Mouse (Mus musculus) megakaryocyte, adult 5-6 weeks (primary cell): ENCODE results near the gene Trove2. TPM values are rescaled to one million over a fixed set of nuclear protein-coding genes. Genes with fewer than 3 reads are reported as not detected.
A peak's percentile ranks its signal among the peaks of the same experiment; 100 is the strongest.
"Not testable (repeated sequence)": the region's sequence is repeated elsewhere in the genome, so short reads cannot be mapped to it uniquely, and the experiment has no call there.

Source experiments
- ATAC-seq: 2 replicates; pipeline ENCODE4 v1.8.0; 2016; ENCODE audit warnings: mild to moderate bottlenecking, inconsistent platforms; ENCODE audit not compliant: poor library complexity, severe bottlenecking
- total RNA-seq, 2 experiments: library from RNA; stranded (forward) in 1 of 2; stranded (reverse) in 1 of 2; fragments of 153-499, 151-499 nt in 1 of 2; fragments of 221-1000, 200-1000 nt in 1 of 2; gene quantifications; 2 replicates each; pipeline versions ENCODE4 v1.2.3 to v1.2.4; 2015 to 2017

Trove2 gene
- total RNA-seq, 2 experiments from 2014 or later: 1.0 to 1.8 TPM

DNA sequence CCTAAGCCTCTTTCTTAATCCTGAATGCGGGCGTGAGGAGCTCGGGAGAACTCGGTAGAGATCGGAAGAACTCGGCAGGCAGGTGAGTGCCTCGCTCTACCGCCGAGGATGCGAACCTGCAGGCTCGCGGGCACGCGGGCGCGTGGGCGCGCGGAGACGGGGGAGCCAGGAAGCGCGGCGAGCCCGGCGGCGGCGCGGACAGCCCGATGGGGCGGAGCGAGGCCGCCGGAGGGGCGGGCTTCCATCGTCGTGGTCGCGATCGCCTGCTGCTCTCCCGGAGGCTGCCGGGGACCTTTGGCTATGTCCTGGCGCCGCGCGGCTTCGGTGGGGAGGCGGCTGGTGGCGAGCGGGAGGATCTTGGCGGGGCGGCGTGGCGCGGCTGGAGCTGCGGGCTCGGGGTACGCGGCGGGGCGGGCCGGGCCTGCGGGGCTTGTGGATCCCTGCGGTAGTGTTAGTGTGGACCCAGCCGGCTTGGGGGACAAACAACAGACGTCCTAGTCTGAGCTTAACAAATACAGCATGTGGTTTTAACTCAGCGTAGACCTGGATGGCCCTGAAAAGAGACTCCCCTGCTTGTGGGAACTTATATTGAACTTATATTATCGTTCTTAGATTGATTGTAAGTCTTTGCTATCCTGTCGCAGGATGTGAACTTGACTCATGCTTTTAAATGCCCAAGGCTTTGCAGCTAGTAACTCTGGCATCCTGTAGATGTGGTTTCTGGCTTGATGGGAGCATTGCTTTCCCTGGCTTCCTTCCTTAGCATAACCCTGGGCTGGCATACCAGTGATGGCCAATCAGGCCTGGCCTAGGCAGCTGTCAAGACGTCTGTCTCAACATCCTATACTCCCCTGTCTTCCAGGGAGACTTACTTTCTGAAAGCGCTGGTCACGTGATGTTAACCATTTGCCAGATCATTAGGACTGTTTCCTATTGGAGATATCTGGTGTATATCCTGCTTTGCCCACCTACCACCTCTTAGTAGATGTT, 37.2 kb downstream of the Trove2 start:
- peak; percentile 92 for ATAC-seq

DNA sequence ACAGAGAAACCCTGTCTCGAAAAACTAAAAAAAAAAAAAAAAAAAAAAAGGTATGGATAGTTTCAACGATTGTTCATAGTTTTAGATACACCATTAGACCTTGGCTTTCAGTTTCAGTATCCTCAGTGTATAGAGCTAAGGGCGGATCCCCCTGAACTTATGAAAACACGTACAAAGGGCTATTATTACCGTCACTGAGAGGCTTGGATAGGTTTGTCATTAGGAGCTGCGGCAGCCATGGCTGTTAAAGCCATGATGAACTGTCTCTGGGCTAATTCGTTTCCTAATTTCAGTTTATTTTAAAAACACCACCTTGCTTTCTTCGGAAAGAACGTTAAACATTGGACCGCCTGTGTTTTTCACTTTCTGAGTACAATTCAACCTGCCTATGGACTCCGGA, 38.1 kb downstream of the Trove2 start:
- peak; percentile 31 for ATAC-seq

DNA sequence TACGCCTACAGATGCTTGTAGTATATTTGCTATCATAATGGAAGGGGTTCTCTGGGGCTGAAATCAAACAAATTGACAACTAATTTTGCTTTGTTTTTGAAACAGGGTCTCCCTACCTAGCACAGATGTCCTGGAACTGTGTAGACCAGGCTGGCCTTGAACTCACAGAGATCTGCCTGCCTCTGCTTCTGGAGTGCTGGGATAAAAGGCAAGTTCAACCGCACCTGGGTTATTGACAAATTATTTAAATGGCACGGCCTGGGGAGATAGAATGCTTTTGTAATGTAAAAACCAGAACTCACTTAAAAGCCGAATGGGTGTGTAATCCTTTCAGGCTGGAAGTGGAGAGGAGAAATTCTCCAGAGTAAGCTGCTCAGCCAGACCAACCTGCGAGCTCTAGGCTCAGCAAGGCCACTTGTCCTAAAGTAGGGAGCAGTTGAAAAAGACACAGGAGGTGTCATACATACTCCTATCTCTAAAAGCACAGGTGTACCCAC, 42.9 kb downstream of the Trove2 start:
- ATAC-seq: no peak

DNA sequence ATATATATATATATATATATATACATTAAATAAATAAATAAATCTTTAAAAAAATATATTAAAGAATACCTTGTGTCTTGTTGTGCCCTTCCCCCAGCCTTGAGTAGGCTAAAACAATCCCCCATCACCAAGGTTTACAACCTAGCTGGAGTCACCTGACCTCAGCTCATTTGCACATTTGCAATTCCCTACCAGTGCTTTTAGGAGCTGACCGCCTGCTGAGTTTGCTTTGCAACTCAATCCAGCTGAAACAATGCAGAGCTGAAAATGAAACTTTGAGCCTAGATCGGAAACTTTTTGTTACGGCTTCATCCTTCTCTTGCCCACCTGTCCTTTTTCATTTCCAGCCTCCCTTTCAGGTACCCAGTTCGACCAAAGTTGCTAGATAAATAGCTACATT, 45.2 kb downstream of the Trove2 start:
- no peak for ATAC-seq

DNA sequence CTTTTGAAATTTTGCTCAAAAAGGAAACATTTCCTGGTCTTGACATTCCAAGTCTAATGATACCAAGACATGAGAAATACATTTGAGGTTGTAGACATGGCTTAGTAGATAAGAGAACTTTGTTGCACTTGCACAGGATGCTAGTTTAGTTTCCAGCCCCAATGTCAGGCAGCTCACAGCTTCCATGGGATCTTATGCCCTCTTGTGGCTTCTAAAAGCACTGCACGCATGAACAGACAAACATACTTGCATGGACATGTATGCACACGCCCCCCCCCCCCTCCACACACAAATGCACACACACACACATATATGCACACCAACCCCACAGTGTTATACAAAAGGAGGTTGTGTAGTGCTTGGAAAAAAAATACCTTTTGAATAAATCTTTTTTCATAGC, 46.0 kb downstream of the Trove2 start:
- ATAC-seq: peak; percentile 98

DNA sequence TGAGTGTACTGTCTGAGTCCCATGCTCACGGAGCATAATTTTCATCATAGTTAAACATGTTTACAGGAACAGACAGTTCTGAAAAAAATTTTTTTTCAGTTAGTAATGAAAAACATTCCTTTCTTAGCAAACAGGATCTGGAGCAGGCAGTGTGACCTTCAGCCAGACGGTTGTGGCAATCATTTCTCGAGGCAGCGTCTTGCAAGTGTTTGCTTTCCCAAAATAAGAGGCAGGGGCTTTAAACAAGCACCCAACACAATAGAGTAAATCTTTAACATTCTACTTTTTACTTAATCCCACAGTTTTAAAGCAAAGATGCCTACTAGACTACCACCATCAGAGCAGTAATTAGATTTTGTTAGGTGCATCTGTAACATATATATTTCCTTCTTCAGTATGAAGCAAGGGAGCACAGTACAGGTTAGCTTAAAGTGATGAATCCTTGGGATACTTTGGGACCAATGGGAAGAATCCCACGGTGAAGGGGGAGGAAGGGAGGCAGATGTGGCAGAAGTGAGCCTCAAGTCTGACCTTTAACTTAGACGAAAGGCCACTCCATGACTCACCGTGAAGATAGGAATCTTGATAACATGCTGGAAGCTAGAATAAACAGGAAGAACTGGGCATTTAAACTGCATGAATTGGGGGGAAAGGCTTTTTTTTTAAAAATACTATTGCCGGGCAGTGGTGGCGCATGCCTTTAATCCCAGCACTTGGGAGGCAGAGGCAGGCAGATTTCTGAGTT, 49.0 kb downstream of the Trove2 start:
- ATAC-seq: no peak

DNA sequence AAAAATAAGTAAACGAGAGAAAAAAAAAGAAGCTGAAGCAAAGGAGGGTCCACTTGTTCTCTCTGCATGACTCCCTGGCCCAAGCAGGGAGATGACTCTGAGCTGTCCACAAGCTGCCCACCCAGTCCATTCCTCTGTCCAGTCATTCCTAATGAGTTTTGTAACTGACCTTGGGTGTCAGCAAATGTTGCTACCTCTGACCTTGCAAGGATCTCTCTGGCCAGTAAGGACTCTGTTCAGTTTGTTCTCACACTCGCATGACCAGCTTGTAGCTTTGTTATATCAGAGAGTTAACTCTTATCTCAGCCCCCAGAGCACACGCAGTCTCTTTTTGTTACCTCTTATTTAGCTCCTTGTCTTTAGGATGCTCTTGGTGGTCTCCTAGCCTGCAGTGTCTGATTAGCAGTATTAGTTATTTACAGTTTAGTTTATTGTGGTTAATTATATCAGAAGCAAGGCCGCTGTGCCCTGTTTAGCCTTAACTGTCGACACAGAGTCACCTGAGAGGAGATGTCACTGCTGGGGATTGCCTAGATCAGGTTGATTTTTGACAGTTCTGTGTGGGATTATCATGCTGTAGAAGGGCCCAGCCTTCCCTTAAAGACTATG, 52.3 kb downstream of the Trove2 start:
- no peak for ATAC-seq

DNA sequence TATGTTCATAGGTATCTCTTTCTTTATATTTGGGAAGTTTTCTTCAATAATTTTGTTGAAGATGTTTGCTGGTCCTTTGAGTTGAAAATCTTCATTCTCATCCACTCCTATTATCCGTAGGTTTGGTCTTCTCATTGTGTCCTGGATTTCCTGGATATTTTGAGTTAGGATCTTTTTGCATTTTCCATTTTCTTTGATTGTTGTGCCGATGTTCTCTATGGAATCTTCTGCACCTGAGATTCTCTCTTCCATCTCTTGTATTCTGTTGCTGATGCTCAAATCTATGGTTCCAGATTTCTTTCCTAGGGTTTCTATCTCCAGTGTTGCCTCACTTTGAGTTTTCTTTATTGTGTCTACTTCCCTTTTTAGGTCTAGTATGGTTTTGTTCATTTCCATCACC, 60.8 kb downstream of the Trove2 start, which contains the start of gene Glrx2:
Glrx2 (plus strand) TSS at position 301 of the 400 bp plus-strand sequence.
- ATAC-seq: not testable (repeated sequence)

DNA sequence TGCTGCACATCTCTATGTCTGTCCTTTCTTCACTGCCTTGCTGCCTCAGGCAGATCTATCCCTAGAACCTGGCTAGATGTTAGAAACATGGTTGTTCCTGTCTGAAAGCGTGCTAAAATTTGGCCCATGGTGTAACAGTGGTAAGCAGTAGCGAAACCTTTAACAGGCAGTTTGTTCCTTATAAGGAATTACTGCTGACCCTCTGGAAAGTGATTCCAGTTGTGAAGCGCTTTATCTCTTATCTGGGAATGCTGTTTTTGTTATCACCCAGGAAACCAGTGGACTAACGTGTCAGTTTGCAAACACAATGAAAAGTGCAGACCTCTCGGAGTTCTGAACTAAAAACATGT, 66.3 kb downstream of the Trove2 start:
- peak; percentile 65 for ATAC-seq

DNA sequence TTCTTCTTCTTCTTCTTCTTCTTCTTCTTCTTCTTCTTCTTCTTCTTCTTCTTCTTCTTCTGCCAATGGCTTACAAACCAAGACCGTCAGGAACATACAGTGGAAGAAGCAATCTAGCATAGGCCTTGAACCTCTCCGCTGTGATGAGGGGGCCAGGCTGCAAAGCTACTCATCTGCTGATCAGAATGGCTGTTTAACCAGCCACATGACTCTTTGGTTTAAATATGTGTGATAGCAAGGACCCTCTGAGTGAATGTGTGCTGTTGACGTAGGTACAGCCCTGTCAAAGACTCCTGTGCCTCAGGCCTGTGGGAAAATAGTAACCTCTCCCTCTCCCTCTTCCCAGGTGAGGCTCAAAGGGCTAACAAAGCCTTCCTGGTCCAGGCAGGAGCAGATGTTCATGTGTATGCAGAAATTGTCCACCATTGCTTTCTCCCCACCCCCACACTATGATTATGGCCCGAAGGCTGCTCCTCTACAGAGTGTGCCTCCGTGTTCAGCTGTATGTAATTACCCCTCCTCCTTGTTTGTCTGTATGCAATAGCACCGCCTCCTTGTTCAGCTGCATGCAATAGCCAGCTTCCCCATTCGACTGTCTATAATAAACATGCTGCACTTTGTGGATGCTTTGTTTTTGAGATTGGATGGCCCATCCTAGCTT, 66.8 kb downstream of the Trove2 start:
- peak; percentile 97 for ATAC-seq

DNA sequence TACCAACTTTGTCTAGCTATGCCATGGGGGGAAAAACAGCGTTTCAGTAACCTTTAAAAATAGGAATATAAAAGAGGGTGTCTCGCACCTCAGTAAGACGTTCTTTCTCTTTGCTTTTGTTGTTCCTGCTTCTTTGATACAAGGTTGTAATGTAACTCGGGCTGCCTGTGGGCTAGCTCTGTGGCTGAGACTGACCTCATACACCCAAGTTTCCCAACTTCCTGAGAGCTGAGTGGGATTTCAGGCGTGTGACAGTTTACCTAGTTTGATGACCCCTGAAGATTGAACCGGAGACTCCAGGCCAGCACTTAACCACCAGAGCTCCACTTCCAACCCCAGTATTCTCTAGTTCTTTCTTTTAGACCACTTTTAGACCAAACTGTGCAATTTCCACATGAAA, 68.5 kb downstream of the Trove2 start:
- peak; percentile 59 for ATAC-seq

DNA sequence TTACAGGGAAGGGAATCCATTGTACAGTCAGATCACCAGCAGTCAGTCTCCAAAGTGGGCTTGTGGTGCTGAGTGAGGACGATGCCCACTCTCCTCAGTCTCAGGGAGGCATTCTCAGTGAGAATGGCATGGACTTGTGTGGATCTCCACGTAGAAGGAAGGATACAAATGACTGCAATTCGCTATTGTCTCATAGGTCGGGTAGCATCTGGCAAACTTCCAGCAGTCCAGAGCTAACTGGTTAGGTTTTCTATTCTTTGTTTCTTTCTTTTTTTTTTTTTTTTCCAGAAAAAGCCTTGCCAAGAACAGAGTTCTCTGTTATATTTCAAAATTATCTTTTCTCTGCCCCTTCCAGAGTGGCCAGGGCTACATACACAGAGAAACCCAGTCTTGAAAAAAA, 69.9 kb downstream of the Trove2 start:
- ATAC-seq: no peak

DNA sequence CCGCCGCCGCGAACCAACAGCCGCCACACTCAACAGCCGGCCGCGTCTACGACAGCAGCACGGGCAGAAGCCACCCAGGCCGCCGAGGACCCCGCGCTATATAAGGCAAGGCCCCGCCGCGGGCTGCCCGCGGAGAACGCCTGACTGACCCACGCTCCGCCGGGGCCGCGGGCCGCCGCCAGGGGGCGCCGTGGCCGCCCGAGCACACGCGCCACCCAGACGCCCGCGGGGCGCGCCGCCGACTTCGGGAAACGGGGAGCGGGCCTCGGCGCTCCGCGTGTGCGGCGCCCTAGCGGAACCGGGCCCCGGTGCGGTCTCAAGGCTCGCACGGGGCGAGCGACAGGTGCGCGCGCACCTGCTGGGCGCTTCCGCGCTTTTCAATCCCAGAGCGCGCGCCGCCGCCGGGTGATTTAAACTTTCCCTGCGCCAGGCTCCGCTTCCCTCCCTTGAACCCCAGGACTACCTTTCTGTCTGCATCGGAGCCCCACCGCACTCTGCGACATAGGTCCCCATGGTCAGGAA, 74.1 kb downstream of the Trove2 start, which contains the start of gene Cdc73:
Cdc73 (minus strand) TSS at position 153 of the 522 bp plus-strand sequence.
- peak; percentile 93 for ATAC-seq

DNA sequence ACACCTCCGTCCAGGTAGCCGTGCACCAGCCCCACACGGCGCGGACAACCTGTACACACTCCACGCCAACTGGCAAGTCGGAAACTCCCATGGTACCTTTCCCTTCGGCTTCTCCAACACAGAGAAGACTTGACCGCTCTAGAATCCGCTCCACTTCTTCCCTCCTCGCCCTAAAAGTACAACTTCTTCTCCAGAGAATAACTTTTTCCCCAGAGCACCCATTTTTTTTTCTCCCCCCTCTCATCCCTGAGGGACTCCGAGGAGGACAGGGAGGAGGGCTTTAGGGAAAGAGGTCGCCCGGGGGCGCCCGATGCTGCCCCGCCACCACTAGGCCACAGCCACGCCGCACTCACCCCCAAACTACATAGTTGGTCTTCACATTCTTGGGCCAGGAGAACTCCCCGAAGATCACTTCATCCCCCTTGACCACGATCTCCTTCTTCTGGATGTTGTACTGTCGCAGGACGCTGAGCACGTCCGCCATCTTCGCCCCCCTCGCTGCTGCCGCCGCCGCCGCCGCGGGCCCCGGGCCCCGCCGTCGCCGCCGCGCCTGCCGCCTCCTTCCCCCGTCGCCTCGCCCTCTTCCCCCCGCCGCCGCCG, 74.6 kb downstream of the Trove2 start:
- peak; percentile 34 for ATAC-seq

DNA sequence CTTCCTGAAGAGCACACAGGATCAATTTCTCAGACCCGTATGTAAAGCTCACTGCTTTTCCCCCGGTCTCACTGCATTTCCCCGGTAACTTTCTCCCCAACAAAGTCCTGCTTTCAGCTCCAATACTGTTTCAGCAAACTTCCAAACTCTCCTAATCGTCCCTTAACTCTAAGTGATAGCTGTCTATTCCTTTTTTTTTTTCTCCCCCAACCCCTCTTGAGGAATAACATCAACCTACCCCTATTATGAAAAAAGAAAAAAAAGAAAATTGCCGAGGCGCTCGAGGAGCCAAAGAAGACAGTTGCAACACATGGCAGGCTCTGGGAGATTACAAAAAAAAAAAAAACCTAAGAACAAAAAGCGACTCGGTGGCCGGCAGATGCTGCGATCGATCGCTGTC, 75.1 kb downstream of the Trove2 start:
- no peak for ATAC-seq

Other genes starting within 250 kb of the Trove2 start
- not detected in 2 replicates for gene B3galt2, start 136.4 kb downstream of the Trove2 start, total RNA-seq (2015)
- gene B3galt2, start 136.4 kb downstream of the Trove2 start, total RNA-seq (2017): 0.04 TPM in 2 replicates
- 47.0 and 47.1 TPM in 2 replicates for gene Cdc73, start 74.2 kb downstream of the Trove2 start, total RNA-seq (2015)
- gene Cdc73, start 74.2 kb downstream of the Trove2 start, total RNA-seq (2017): 11.2 and 15.5 TPM in 2 replicates
- gene Glrx2, start 60.7 kb downstream of the Trove2 start, total RNA-seq (2015): 81.5 and 98.7 TPM in 2 replicates
- gene Glrx2, start 60.7 kb downstream of the Trove2 start, total RNA-seq (2017): 21.5 and 22.3 TPM in 2 replicates
- 80.2 and 96.0 TPM in 2 replicates for gene Uchl5, start 204 bp upstream of the Trove2 start, total RNA-seq (2015)
- gene Uchl5, start 204 bp upstream of the Trove2 start, total RNA-seq (2017): 79.4 and 89.2 TPM in 2 replicates
- gene Rgs2, start 227.1 kb upstream of the Trove2 start, total RNA-seq (2015): 474 and 499 TPM in 2 replicates
- gene Rgs2, start 227.1 kb upstream of the Trove2 start, total RNA-seq (2017): 300 and 347 TPM in 2 replicates